Mouse (Mus musculus): ENCODE data around the gene Grk2. TPM values are rescaled to one million over a fixed set of nuclear protein-coding genes. Genes with fewer than 3 reads are reported as not detected.

The Grk2 gene
- polyA plus RNA-seq, 1 experiment from 2014 or later = 26.2 TPM

- no peaks in the 10 kb centered on the region for H3K4me1 ChIP-seq
- H3K9ac ChIP-seq (replicated peaks) = no peak overlapping the region
- WGBS = 68% methylated on average over 8 of the region's 8 CpGs
- ATAC-seq (ENCODE audit: low FRiP score) = no peak
- H3K27ac ChIP-seq (replicated peaks) = no peak overlapping the region
- no peaks in the 10 kb centered on the region for H3K9me3 ChIP-seq (replicated peaks)
- H3K4me2 ChIP-seq = no peak overlapping the region
- no peaks in the 10 kb centered on the region for H3K27me3 ChIP-seq (replicated peaks)
- H3K36me3 ChIP-seq = no peaks in the 10 kb centered on the region
- no peak overlapping the region for H3K4me3 ChIP-seq (replicated peaks)
These were observed 65.8 kb downstream of the Grk2 start for GRCm38 (mm10) chr19:4240247-4240668.

Small RNAs within 50 kb of the gene (microRNA-seq; reads per million reads assigned to microRNA genes)
- gene Mir6985 = not detected

Other genes starting within 250 kb of the Grk2 start
- gene Gstp3, start 246.7 kb downstream of the Grk2 start, polyA plus RNA-seq (2015; fragmentation: Nextera tagmentation; extraction: Ambion mirVana) = 1.1 TPM in 1 of 2 replicates, not detected in the other
- not detected in 2 replicates for gene Cabp2, start 224.6 kb downstream of the Grk2 start, polyA plus RNA-seq (2015; fragmentation: Nextera tagmentation; extraction: Ambion mirVana)
- 88.7 and 99.0 TPM in 2 replicates for gene Cdk2ap2, start 209.0 kb downstream of the Grk2 start, polyA plus RNA-seq (2015; fragmentation: Nextera tagmentation; extraction: Ambion mirVana)
- gene Pitpnm1, start 206.2 kb downstream of the Grk2 start, polyA plus RNA-seq (2015; fragmentation: Nextera tagmentation; extraction: Ambion mirVana) = 72.1 and 80.9 TPM in 2 replicates
- 105 and 111 TPM in 2 replicates for gene Aip, start 180.4 kb downstream of the Grk2 start, polyA plus RNA-seq (2015; fragmentation: Nextera tagmentation; extraction: Ambion mirVana)
- gene Gpr152, start 166.4 kb downstream of the Grk2 start, polyA plus RNA-seq (2015; fragmentation: Nextera tagmentation; extraction: Ambion mirVana) = not detected in 2 replicates
- 0.20 and 0.28 TPM in 2 replicates for gene Cabp4, start 162.2 kb downstream of the Grk2 start, polyA plus RNA-seq (2015; fragmentation: Nextera tagmentation; extraction: Ambion mirVana)
- 102 and 141 TPM in 2 replicates for gene Coro1b, start 157.6 kb downstream of the Grk2 start, polyA plus RNA-seq (2015; fragmentation: Nextera tagmentation; extraction: Ambion mirVana)
- gene Ptprcap, start 152.6 kb downstream of the Grk2 start, polyA plus RNA-seq (2015; fragmentation: Nextera tagmentation; extraction: Ambion mirVana) = 1.0 and 52.3 TPM in 2 replicates
- 54.4 and 56.3 TPM in 2 replicates for gene Rps6kb2, start 142.9 kb downstream of the Grk2 start, polyA plus RNA-seq (2015; fragmentation: Nextera tagmentation; extraction: Ambion mirVana)
- gene Carns1, start 130.7 kb downstream of the Grk2 start, polyA plus RNA-seq (2015; fragmentation: Nextera tagmentation; extraction: Ambion mirVana) = 5.9 and 6.4 TPM in 2 replicates
- 0.74 and 20.7 TPM in 2 replicates for gene Tbc1d10c, start 114.9 kb downstream of the Grk2 start, polyA plus RNA-seq (2015; fragmentation: Nextera tagmentation; extraction: Ambion mirVana)
- gene Ppp1ca, start 114.2 kb downstream of the Grk2 start, polyA plus RNA-seq (2015; fragmentation: Nextera tagmentation; extraction: Ambion mirVana) = 589 and 681 TPM in 2 replicates
- 24.3 and 27.2 TPM in 2 replicates for gene Rad9a, start 104.6 kb downstream of the Grk2 start, polyA plus RNA-seq (2015; fragmentation: Nextera tagmentation; extraction: Ambion mirVana)
- gene Clcf1, start 92.0 kb downstream of the Grk2 start, polyA plus RNA-seq (2015; fragmentation: Nextera tagmentation; extraction: Ambion mirVana) = 0.78 and 2.2 TPM in 2 replicates
- gene AC109138.7, start 91.9 kb downstream of the Grk2 start, polyA plus RNA-seq (2015; fragmentation: Nextera tagmentation; extraction: Ambion mirVana) = not detected in 2 replicates
- 24.7 and 28.0 TPM in 2 replicates for gene Pold4, start 74.3 kb downstream of the Grk2 start, polyA plus RNA-seq (2015; fragmentation: Nextera tagmentation; extraction: Ambion mirVana)
- gene Ssh3, start 37.0 kb downstream of the Grk2 start, polyA plus RNA-seq (2015; fragmentation: Nextera tagmentation; extraction: Ambion mirVana) = 19.8 TPM in 2 replicates
- gene Ankrd13d, start 23.1 kb downstream of the Grk2 start, polyA plus RNA-seq (2015; fragmentation: Nextera tagmentation; extraction: Ambion mirVana) = 63.0 and 75.4 TPM in 2 replicates
- 28.4 and 38.5 TPM in 2 replicates for gene Kdm2a, start 92.1 kb upstream of the Grk2 start, polyA plus RNA-seq (2015; fragmentation: Nextera tagmentation; extraction: Ambion mirVana)
- gene Rhod, start 133.2 kb upstream of the Grk2 start, polyA plus RNA-seq (2015; fragmentation: Nextera tagmentation; extraction: Ambion mirVana) = 4.5 and 8.7 TPM in 2 replicates
- gene Syt12, start 171.2 kb upstream of the Grk2 start, polyA plus RNA-seq (2015; fragmentation: Nextera tagmentation; extraction: Ambion mirVana) = 8.8 TPM in 2 replicates
- 0.17 TPM in 1 of 2 replicates, not detected in the other for gene 2010003K11Rik, start 192.4 kb upstream of the Grk2 start, polyA plus RNA-seq (2015; fragmentation: Nextera tagmentation; extraction: Ambion mirVana)
- 29.5 and 31.5 TPM in 2 replicates for gene Pcx, start 204.2 kb upstream of the Grk2 start, polyA plus RNA-seq (2015; fragmentation: Nextera tagmentation; extraction: Ambion mirVana)